Mouse (Mus musculus) common myeloid progenitor, adult 5-6 weeks (primary cell): ENCODE measurements around the gene Gm47969. TPM values are rescaled to one million over a fixed set of nuclear protein-coding genes. Genes with fewer than 3 reads are reported as not detected.
"Not testable (repeated sequence)": the region's sequence is repeated elsewhere in the genome, so short reads cannot be mapped to it uniquely, and the experiment has no call there.

Source experiments
- ATAC-seq: replicated peaks from 2 replicates; pipeline ENCODE4 v1.8.0; 2016; ENCODE audit warnings: low read depth, mild to moderate bottlenecking, moderate TSS enrichment, inconsistent platforms; ENCODE audit not compliant: poor library complexity, severe bottlenecking
- total RNA-seq: library from RNA; stranded (forward); fragments of 200-1000, 187-1606 nt; gene quantifications from 2 replicates; pipeline ENCODE4 v1.2.3, GENCODE M21; 2017

The Gm47969 gene
- total RNA-seq, result not detected in 2 replicates

DNA sequence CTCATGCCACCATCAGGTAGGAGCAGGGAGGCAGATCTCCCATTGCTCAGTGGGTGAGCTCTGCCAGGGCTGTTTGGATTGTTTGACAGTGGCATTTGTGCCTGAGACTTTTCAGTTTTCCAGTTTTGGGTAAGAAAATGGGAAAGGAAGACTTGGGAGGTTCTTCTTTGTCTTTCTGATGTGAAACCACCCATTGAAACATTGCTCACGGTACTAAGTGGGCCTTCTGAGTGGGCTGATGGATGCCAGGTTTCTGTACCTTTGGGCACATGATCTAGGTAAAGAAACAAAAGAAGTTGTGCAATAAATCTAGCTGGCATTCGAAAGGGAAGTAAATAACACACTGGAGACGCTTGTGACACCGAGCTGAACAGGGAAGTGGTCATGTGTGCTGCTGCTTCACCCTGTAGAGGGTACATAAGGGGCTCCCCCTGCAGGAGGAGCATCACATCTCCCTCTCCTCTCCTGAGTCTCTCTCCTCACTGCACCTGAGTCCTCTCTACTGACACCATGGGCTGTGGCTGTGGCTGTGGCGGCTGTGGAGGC lies at the start of gene Gm47969:
Gene Gm47969 (plus strand): TSS at position 51 of the 546 bp plus-strand sequence.
- ATAC-seq, result peak; percentile 80

- ATAC-seq, result not testable (repeated sequence)
Measured at GRCm38 (mm10) chr1:83000306-83000705, 44.4 kb upstream of the Gm47969 start, which contains the start of gene Gm47959. TSS of gene Gm47959 (plus strand) at chr1:83000548.

GRCm38 (mm10) chr1:83006218-83007179 lies 38.2 kb upstream of the Gm47969 start:
- ATAC-seq, result no peak

- no peak for ATAC-seq
Measured at GRCm38 (mm10) chr1:83007471-83007870, 37.3 kb upstream of the Gm47969 start.

DNA sequence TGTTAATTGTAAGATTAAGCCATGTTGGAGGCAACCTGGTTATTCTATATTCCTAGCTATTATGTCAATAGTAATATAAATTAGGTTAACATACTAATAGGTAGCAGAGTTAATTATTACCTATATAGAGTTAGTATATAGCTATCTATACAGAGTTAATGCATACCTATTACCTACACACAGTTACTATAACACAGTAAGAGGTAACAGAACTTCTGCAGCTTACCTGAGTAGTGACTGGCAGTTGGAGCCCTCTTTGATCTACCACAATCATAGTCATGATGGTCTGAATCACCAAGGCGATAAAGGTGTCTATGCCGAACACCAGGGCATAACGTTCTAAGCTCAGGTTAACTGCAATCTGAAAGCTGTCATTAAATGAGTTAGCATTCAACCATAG lies 30.3 kb upstream of the Gm47969 start:
- no peak for ATAC-seq

- no peak for ATAC-seq
Measured at GRCm38 (mm10) chr1:83015329-83015879, 29.3 kb upstream of the Gm47969 start.

- no peak for ATAC-seq
Measured at GRCm38 (mm10) chr1:83016556-83016955, 28.2 kb upstream of the Gm47969 start.

DNA sequence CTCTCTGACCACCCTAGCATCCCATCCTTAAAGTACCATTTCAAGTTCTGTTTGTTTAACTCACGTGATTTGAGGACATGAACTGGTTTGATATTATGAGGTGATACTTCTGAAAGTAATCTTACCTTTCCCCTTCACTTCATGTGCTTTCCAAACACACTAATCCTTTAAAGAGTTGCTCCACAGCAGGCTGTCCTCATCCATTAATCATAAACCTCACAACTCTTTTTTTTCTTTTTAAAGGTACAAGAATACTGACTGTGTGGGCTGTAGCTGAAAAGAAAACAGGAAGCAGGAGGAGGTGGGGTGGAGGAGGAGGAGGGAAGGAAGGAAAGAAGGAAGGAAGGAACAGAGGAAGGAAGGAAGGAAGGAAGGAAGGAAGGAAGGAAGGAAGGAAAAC lies 12.8 kb upstream of the Gm47969 start:
- ATAC-seq, result no peak

DNA sequence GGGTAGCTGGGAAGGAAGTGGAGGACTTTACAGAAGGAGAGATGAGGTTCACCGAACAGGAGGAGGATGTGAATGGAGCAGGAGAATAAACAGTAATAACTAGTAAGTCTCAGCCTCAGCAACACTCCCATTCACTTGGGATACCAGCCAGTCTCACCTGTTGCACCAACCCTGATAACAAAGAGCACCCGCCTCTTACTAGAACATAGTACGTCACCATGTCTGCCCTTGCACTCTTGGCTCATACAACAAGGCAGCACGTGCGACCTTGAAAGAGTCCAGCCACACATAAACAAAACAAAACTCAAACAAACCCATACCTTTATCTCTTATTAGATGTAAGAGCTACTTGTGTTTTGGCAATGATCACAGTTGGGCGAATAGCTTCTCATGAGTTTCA lies 12.2 kb upstream of the Gm47969 start:
- ATAC-seq, result no peak

DNA sequence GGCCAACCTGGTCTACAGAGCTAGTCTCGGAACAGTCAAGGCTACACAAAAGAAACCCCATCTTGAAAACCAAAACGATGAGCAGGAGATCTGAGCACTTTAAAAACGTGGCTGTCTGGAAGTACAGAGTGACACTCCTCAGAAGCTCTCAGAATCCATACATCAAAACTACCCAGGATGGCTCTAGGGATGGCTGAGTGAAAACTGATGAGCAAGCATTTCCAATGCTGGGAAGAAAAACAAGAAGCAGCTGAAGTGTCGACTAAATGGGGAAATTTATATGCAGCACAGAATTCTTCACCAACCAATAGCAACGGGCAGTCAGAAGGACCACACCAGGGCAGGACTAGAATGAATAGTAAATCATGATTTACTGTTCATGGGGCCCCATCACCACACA lies 10.2 kb upstream of the Gm47969 start:
- no peak for ATAC-seq

DNA sequence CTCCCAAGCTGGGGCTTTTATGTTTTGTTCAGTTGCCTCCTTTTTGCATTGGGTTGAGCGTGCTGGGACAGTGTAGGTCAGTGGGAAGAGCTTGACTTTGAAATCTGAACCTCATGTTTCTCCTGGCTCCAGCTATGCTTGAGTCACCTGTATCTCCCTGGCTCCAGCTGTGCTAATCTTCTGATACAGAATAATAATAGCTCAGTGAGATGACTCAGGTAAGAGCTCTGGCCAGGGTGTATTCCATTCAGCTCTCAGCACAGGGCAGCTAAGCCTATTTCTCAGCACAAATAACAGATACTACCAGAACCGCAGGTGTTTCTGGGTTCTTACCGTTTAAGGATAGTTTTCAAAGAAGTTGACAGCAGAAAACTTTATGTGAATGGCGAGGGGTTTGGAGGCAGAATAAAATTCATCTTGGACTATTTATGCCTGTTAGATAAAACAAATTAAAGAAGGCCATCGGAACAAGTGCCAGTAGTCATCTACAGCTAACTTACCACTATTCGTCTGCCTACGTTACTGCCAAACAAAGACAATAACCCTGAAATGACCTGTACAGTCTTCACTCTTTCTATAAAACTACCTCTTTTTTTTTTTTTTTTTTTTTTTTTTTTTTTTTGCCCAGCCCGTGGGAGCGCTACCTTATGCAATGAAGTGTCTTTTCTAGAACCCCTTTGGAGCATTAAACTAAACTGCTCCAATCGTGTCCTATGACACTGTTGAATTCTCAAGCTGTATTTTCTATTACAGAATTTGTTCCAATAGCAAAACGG lies 7.7 kb upstream of the Gm47969 start:
- no peak for ATAC-seq

GRCm38 (mm10) chr1:83038109-83038672 lies 6.5 kb upstream of the Gm47969 start, which contains the start of gene Slc19a3:
TSS of gene Slc19a3 (minus strand) at chr1:83038448.
- peak; percentile 80 for ATAC-seq

GRCm38 (mm10) chr1:83039080-83039479 lies 5.7 kb upstream of the Gm47969 start:
- no peak for ATAC-seq

DNA sequence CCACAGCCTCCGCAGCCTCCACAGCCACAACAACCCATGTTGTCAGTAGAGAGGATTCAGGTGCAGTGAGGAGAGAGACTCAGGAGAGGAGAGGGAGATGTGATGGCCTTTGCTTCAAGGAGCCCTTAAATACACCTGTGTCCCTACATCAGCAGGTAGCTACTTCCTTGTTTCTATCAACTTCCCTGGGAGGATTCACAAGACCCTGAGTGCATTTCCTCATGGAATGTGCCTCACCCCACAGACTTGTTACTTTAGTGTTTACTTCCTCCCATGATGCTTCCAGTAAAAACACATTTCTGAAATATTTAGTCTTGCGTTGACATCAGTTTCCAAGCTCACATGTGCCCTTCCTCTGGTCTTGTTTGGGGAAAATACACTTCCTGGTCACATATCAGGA lies 2.4 kb upstream of the Gm47969 start, which contains the start of gene Krtap28-10:
Gene Krtap28-10 (minus strand): TSS at position 101 of the 400 bp plus-strand sequence.
- ATAC-seq, result no peak

DNA sequence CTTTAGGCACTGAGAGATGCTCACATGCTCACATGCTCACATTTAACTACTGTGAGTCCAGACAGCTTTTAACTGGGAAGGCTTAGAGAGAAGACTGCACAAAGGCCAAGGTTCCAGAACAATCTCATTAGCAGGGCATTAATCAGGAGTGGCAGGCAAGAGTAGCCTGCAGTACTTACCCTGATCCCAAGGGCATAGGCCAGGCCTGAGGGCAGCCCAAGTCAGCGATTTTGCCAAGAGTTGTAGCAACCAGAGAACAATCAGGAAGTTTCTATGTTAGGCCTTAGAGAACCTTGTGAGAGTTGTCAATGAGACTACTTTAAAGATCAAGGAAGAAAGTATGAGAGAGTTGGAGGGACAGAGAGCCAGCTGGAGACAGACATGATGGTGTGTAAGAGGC lies 13.7 kb downstream of the Gm47969 start:
- no peak for ATAC-seq

GRCm38 (mm10) chr1:83059278-83059677 lies 14.5 kb downstream of the Gm47969 start, which contains the start of gene A030005K14Rik:
TSS of gene A030005K14Rik (minus strand) at chr1:83059378.
- ATAC-seq, result no peak

- no peak for ATAC-seq
Measured at GRCm38 (mm10) chr1:83060643-83061042, 15.9 kb downstream of the Gm47969 start, which contains the start of gene Krtap28-13. TSS of gene Krtap28-13 (plus strand) at chr1:83060930.

DNA sequence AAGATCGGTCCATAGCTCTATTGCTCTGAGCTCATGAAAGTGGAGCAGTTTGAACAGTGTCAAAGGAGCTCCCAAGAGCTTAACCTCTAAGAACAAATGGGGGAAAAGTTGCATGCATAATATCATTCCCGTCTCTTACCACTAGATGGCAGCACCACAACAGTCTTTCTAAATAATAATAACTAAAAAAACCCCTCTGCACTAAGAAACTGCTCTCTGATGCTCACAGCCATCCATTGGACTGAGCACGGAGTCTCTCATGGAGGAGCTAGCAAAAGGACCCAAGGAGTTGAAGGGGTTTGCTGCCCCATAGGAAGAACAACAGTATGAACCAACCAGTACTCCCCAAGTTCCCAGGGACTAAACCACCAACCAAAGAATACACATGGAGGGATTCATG lies 20.1 kb downstream of the Gm47969 start:
- no peak for ATAC-seq

GRCm38 (mm10) chr1:83066577-83066976 lies 21.8 kb downstream of the Gm47969 start:
- no peak for ATAC-seq

GRCm38 (mm10) chr1:83067205-83067604 lies 22.5 kb downstream of the Gm47969 start:
- ATAC-seq, result no peak
